Mouse (Mus musculus) heart, adult 2 months (tissue): ENCODE measurements around the gene Srd5a1.

ENCODE experiments used
- CTCF ChIP-seq: fragments of 200-600 bp; IDR thresholded peaks from 2 replicates; pipeline ENCODE4 v1.8.1; 2022; ENCODE audit warnings: antibody characterized with exemption, mild to moderate bottlenecking, moderate library complexity
- EP300 ChIP-seq: fragments of 200-500 bp; IDR thresholded peaks from 2 replicates; pipeline ENCODE4 v1.6.1; 2011; ENCODE audit warnings: low read depth, low read length, control low read depth; ENCODE audit not compliant: insufficient read depth
- POLR2A ChIP-seq: fragments of 200-500 bp; IDR thresholded peaks from 2 replicates; pipeline ENCODE4 v1.6.1; 2011; ENCODE audit warnings: mild to moderate bottlenecking, low read depth, low read length, control low read depth; ENCODE audit not compliant: insufficient read depth

DNA sequence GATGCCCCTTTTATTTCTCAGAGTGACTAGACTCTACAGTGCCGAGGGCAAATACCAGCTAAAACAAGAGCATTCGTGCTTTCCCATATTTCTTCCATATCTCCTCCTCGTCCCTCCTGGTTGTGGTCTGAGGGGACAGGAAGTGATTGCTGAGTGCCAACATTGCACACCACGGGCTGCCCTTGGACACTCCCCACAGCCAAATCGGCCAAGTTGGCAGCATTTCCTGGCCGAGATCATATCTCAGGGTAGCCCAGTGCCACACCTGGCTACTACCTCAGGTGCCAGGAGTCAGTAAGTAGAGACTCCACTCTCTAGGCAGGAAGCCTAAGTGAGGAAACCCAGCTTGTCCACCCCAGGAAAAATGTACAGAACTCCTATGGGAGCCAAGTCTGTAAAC is 70.0 kb downstream of the Srd5a1 start:
- TF ChIP-seq EP300 (no peak), CTCF (no peak), POLR2A (no peak)
